Mouse (Mus musculus) limb, embryonic 15.5 days (tissue): ENCODE results near the gene Fhad1. TPM values are rescaled to one million over a fixed set of nuclear protein-coding genes. Genes with fewer than 3 reads are reported as not detected.
A peak's percentile ranks its signal among the peaks of the same experiment; 100 is the strongest.

Experiments used
- ATAC-seq: fragments of 200-750 bp; cut with Nextera tagmentation; 2 replicates; pipeline ENCODE4 v1.8.0; 2017; ENCODE audit warnings: low read depth, moderate TSS enrichment; ENCODE audit not compliant: insufficient number of reproducible peaks, low FRiP score, low TSS enrichment
- H3K27ac ChIP-seq: fragments of 300-500 bp; sonication (generic); 2 replicates; pipeline ENCODE4 v1.5.1; 2015; ENCODE audit warnings: moderate library complexity, mild to moderate bottlenecking, inconsistent platforms
- H3K27me3 ChIP-seq: fragments of 300-500 bp; sonication (generic); 2 replicates; pipeline ENCODE4 v1.6.1; 2015; ENCODE audit warnings: inconsistent platforms
- H3K36me3 ChIP-seq: fragments of 300-500 bp; sonication (generic); 2 replicates; pipeline ENCODE4 v1.6.1; 2015; ENCODE audit warnings: inconsistent platforms
- H3K4me1 ChIP-seq: fragments of 300-500 bp; sonication (generic); 2 replicates; pipeline ENCODE4 v1.6.1; 2015; ENCODE audit warnings: inconsistent platforms
- H3K4me2 ChIP-seq: fragments of 300-500 bp; sonication (generic); 2 replicates; pipeline ENCODE4 v1.6.1; 2015; ENCODE audit warnings: mild to moderate bottlenecking, inconsistent platforms
- H3K4me3 ChIP-seq: fragments of 300-500 bp; sonication (generic); 2 replicates; pipeline ENCODE4 v1.5.1; 2015; ENCODE audit warnings: mild to moderate bottlenecking, inconsistent platforms
- H3K9ac ChIP-seq: fragments of 300-500 bp; sonication (generic); 2 replicates; pipeline ENCODE4 v1.6.1; 2015; ENCODE audit warnings: inconsistent platforms
- H3K9me3 ChIP-seq: fragments of 300-500 bp; sonication (generic); 2 replicates; pipeline ENCODE4 v1.6.1; 2016; ENCODE audit warnings: inconsistent platforms
- WGBS: fragments of 180-500 bp; shearing (Covaris S2); methylation state at CpG from one replicate; pipeline ENCODE4 v1.1.7; 2015; 5-methylcytosine and 5-hydroxymethylcytosine counted together
- polyA plus RNA-seq: library from polyadenylated mRNA; unstranded; fragments of >200 nt; fragmentation: Nextera tagmentation; extraction: Ambion mirVana; gene quantifications from 2 replicates; pipeline ENCODE4 v1.2.1, GENCODE M21; 2015

Fhad1 gene
- polyA plus RNA-seq, 1 experiment from 2014 or later: 3.9 TPM

- WGBS: 74% methylated on average over 8 of the region's 8 CpGs
- no peaks in the 10 kb centered on the region for H3K36me3 ChIP-seq
- no peaks in the 10 kb centered on the region for H3K27me3 ChIP-seq
- H3K9me3 ChIP-seq: no peaks in the 10 kb centered on the region
- H3K4me3 ChIP-seq: no peak overlapping the region
- ATAC-seq: no peak
- H3K4me2 ChIP-seq: no peak overlapping the region
- H3K9ac ChIP-seq: no peak overlapping the region
- no peak overlapping the region for H3K27ac ChIP-seq
- H3K4me1 ChIP-seq: peaks cover 8% of the 10 kb centered on the region; the same call in 1 of the 2 replicates
These were observed 121.6 kb downstream of the Fhad1 start for GRCm38 (mm10) chr4:141893157-141893784.

GRCm38 (mm10) chr4:141886385-141886968 lies 128.4 kb downstream of the Fhad1 start:
- Histone ChIP-seq H3K4me2 (no peak overlapping the region), H3K9ac (no peak overlapping the region), H3K4me1 (peaks cover 20% of the 10 kb centered on the region), H3K27ac (no peak overlapping the region), H3K9me3 (no peaks in the 10 kb centered on the region), H3K27me3 (0 out of 2 replicates have a peak, but pooled peaks cover 4% of the 10 kb centered on the region), H3K36me3 (no peaks in the 10 kb centered on the region), H3K4me3 (no peak overlapping the region)
- no peak for ATAC-seq
- WGBS: 29% methylated on average over 6 of the region's 6 CpGs

GRCm38 (mm10) chr4:141885451-141885850 lies 129.4 kb downstream of the Fhad1 start:
- Histone ChIP-seq H3K9me3 (no peaks in the 10 kb centered on the region), H3K4me1 (peaks cover 20% of the 10 kb centered on the region), H3K36me3 (no peaks in the 10 kb centered on the region), H3K4me3 (no peak overlapping the region), H3K27ac (no peak overlapping the region), H3K4me2 (no peak overlapping the region), H3K9ac (no peak overlapping the region), H3K27me3 (0 out of 2 replicates have a peak, but pooled peaks cover 4% of the 10 kb centered on the region)
- ATAC-seq: no peak
- WGBS: 53% methylated on average over 9 of the region's 9 CpGs

GRCm38 (mm10) chr4:141882858-141883257 lies 132.0 kb downstream of the Fhad1 start:
- Histone ChIP-seq H3K27me3 (0 out of 2 replicates have a peak, but pooled peaks cover 6% of the 10 kb centered on the region), H3K4me1 (peaks cover 20% of the 10 kb centered on the region), H3K4me3 (no peak overlapping the region), H3K27ac (no peak overlapping the region), H3K4me2 (no peak overlapping the region), H3K9ac (no peak overlapping the region), H3K9me3 (no peaks in the 10 kb centered on the region), H3K36me3 (no peaks in the 10 kb centered on the region)
- ATAC-seq: no peak
- 85% methylated on average over 7 of the region's 7 CpGs for WGBS

GRCm38 (mm10) chr4:141881950-141882349 lies 132.9 kb downstream of the Fhad1 start:
- Histone ChIP-seq H3K4me2 (no peak overlapping the region), H3K9me3 (no peaks in the 10 kb centered on the region), H3K4me3 (no peak overlapping the region), H3K27me3 (0 out of 2 replicates have a peak, but pooled peaks cover 6% of the 10 kb centered on the region), H3K9ac (no peak overlapping the region), H3K36me3 (no peaks in the 10 kb centered on the region), H3K27ac (no peak overlapping the region), H3K4me1 (peaks cover 19% of the 10 kb centered on the region)
- 65% methylated on average over 5 of the region's 5 CpGs for WGBS
- ATAC-seq: no peak

- no peaks in the 10 kb centered on the region for H3K36me3 ChIP-seq
- WGBS: 47% methylated on average over 10 of the region's 10 CpGs
- no peak overlapping the region for H3K4me3 ChIP-seq
- 0 out of 2 replicates have a peak, but pooled peaks cover 6% of the 10 kb centered on the region for H3K27me3 ChIP-seq
- no peak overlapping the region for H3K4me2 ChIP-seq
- peaks cover 14% of the 10 kb centered on the region; the same call in 1 of the 2 replicates for H3K4me1 ChIP-seq
- H3K9me3 ChIP-seq: no peaks in the 10 kb centered on the region
- H3K9ac ChIP-seq: no peak overlapping the region
- no peak for ATAC-seq
- no peak overlapping the region for H3K27ac ChIP-seq
These were observed 133.5 kb downstream of the Fhad1 start for GRCm38 (mm10) chr4:141881289-141881914.

- no peak overlapping the region for H3K4me2 ChIP-seq
- H3K4me1 ChIP-seq: peaks cover 16% of the 10 kb centered on the region
- no peak overlapping the region for H3K9ac ChIP-seq
- WGBS: 35% methylated on average over 9 of the region's 9 CpGs
- ATAC-seq: no peak
- H3K9me3 ChIP-seq: no peaks in the 10 kb centered on the region
- H3K36me3 ChIP-seq: no peaks in the 10 kb centered on the region
- H3K27me3 ChIP-seq: peaks cover 15% of the 10 kb centered on the region
- no peak overlapping the region for H3K27ac ChIP-seq
- no peak overlapping the region for H3K4me3 ChIP-seq
These were observed 135.0 kb downstream of the Fhad1 start for GRCm38 (mm10) chr4:141879875-141880274.

GRCm38 (mm10) chr4:141879074-141879473 lies 135.8 kb downstream of the Fhad1 start:
- Histone ChIP-seq H3K27ac (no peak overlapping the region), H3K9ac (no peak overlapping the region), H3K27me3 (peaks cover 15% of the 10 kb centered on the region), H3K4me1 (peaks cover 18% of the 10 kb centered on the region), H3K36me3 (no peaks in the 10 kb centered on the region), H3K4me3 (no peak overlapping the region), H3K9me3 (no peaks in the 10 kb centered on the region), H3K4me2 (no peak overlapping the region)
- ATAC-seq: no peak
- WGBS: 65% methylated on average over 4 of the region's 4 CpGs

- Histone ChIP-seq H3K4me2 (no peak overlapping the region), H3K4me1 (peaks cover 22% of the 10 kb centered on the region), H3K27me3 (peaks cover 15% of the 10 kb centered on the region), H3K9ac (no peak overlapping the region), H3K9me3 (no peaks in the 10 kb centered on the region), H3K27ac (no peak overlapping the region), H3K4me3 (no peak overlapping the region), H3K36me3 (no peaks in the 10 kb centered on the region)
- ATAC-seq: no peak
- WGBS: 53% methylated on average over 7 of the region's 7 CpGs
These were observed 136.3 kb downstream of the Fhad1 start for GRCm38 (mm10) chr4:141878621-141879020.

GRCm38 (mm10) chr4:141875481-141876108 lies 139.3 kb downstream of the Fhad1 start:
- Histone ChIP-seq H3K36me3 (no peaks in the 10 kb centered on the region), H3K9me3 (no peaks in the 10 kb centered on the region), H3K27me3 (peaks cover 12% of the 10 kb centered on the region), H3K9ac (no peak overlapping the region), H3K4me3 (peak overlapping the region; percentile 70; the same call in 1 of the 2 replicates), H3K27ac (no peak overlapping the region), H3K4me2 (peak overlapping the region; percentile 83), H3K4me1 (peaks cover 41% of the 10 kb centered on the region)
- WGBS: 20% methylated on average over 8 of the region's 8 CpGs
- no peak for ATAC-seq

GRCm38 (mm10) chr4:141874601-141875460 lies 140.1 kb downstream of the Fhad1 start, which contains the start of gene Efhd2:
Efhd2 (minus strand) TSS chr4:141874920.
- Histone ChIP-seq H3K27ac (no peak within 1 kb of the TSS), H3K4me1 (peaks cover 44% of the 10 kb centered on the region), H3K27me3 (peaks cover 12% of the 10 kb centered on the region), H3K36me3 (no peaks in the 10 kb centered on the region), H3K9ac (peak within 1 kb of the TSS; percentile 65), H3K4me3 (peak within 1 kb of the TSS; percentile 70), H3K4me2 (peak within 1 kb of the TSS; percentile 83), H3K9me3 (no peaks in the 10 kb centered on the region)
- WGBS: under 1% methylated on average over 69 of the region's 73 CpGs
- peak; percentile 84 for ATAC-seq
